20 mouse cellular contexts compared by ENCODE assay signal in genomic region chr14:11791190-11791589, GRCm38 (mm10).
"Had no signal": no experiment of that assay in that cellular context is flagged by ENCODE, and none has a peak within 500 bp of the region (broad histone marks: within the 10 kb centered on the region; RNA-seq: fewer than 3 reads in every experiment).

No protein-coding gene starts in this region.

- H3K9ac ChIP-seq: kidney, embryonic 15.5 days; liver, embryonic 14.5 days; liver, postnatal 0 days; lung, embryonic 14.5 days; midbrain, embryonic 12.5 days; midbrain, embryonic 15.5 days had no signal

- H3K9me3 ChIP-seq: kidney, embryonic 15.5 days; midbrain, embryonic 12.5 days; midbrain, embryonic 15.5 days had no signal

- H3K27ac ChIP-seq: kidney, embryonic 15.5 days; left cerebral cortex, adult 2 months; liver, embryonic 14.5 days; macrophage; midbrain, embryonic 12.5 days; midbrain, embryonic 15.5 days; stomach, postnatal 0 days had no signal

- DNase-seq: kidney, adult 8-10 months; kidney, postnatal 10 days; kidney, postnatal 36 days; layer of hippocampus, postnatal 36 days; liver, postnatal 0 days; lung, embryonic 14.5 days; right cerebral cortex, adult 18-20 months; right cerebral cortex, postnatal 14 days; right cerebral cortex, postnatal 4 days; thymus, adult 2 months; thymus, postnatal 14 days; thymus, postnatal 4 days had no signal

- H3K4me1 ChIP-seq: midbrain, embryonic 12.5 days; midbrain, embryonic 15.5 days had no signal

- H3K27me3 ChIP-seq: kidney, embryonic 15.5 days; midbrain, embryonic 12.5 days; midbrain, embryonic 15.5 days had no signal

- H3K36me3 ChIP-seq: kidney, embryonic 15.5 days; midbrain, embryonic 12.5 days; midbrain, embryonic 15.5 days had no signal

- ATAC-seq: liver, postnatal 0 days; lung, postnatal 0 days; midbrain, embryonic 15.5 days had no signal

- H3K4me3 ChIP-seq: kidney, embryonic 15.5 days; left cerebral cortex, adult 2 months; midbrain, embryonic 12.5 days; midbrain, embryonic 15.5 days had no signal

- H3K4me2 ChIP-seq: kidney, embryonic 15.5 days; lung, embryonic 14.5 days; midbrain, embryonic 12.5 days; midbrain, embryonic 15.5 days had no signal
